Mouse (Mus musculus): ENCODE data around the gene Nat10.

GRCm38 (mm10) chr2:103746761-103747160, 14.3 kb downstream of the Nat10 start:
- TF ChIP-seq POLR2A (IDR thresholded peaks at IDR 0.05; ENCODE audit: insufficient read depth, low read depth, low read length): no peak
- no peak for TF ChIP-seq CTCF (IDR thresholded peaks at IDR 0.05)

Data from heart, adult 2 months (tissue).